Mouse (Mus musculus): ENCODE data around the gene Nfatc2. TPM values are rescaled to one million over a fixed set of nuclear protein-coding genes. Genes with fewer than 3 reads are reported as not detected.

Nfatc2 gene
- polyA plus RNA-seq, 1 experiment from 2014 or later, result 2.5 TPM

- no peaks in the 10 kb centered on the region for H3K9me3 ChIP-seq (replicated peaks)
- H3K36me3 ChIP-seq, result no peaks in the 10 kb centered on the region
- no peak overlapping the region for H3K4me3 ChIP-seq (replicated peaks)
- H3K27me3 ChIP-seq, result peaks cover 6% of the 10 kb centered on the region
- H3K27ac ChIP-seq, result no peak overlapping the region
- no peak overlapping the region for H3K4me2 ChIP-seq
- no peak for ATAC-seq (replicated peaks; ENCODE audit: low FRiP score)
- H3K4me1 ChIP-seq, result peaks cover 22% of the 10 kb centered on the region
- WGBS, result 30% methylated on average over 8 of the region's 8 CpGs
- no peak overlapping the region for H3K9ac ChIP-seq
These were observed 157.3 kb downstream of the Nfatc2 start for GRCm38 (mm10) chr2:168444126-168444525.

DNA sequence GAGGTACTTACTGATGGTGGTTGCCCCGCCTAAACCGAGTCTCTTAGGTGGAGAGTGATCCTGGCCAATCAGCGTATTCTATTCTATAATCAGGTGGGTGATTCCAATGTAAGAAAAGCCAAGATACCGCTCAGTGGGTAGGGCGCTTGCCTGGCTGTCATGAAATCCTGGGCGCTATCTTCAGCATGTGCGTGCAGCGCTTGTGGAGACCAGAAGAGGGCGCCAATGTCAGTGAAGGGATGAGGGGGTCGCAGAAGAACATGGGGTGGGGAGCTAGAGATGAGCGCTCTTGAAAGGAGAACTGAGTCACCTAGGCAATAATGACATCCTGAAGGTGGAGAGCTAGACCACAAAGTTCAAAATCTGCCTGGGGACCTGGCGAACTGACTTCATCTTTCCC lies 160.0 kb downstream of the Nfatc2 start:
- Histone ChIP-seq H3K36me3 (no peaks in the 10 kb centered on the region), H3K4me1 (peaks cover 20% of the 10 kb centered on the region), H3K27ac (no peak overlapping the region), H3K27me3 (peaks cover 6% of the 10 kb centered on the region), H3K4me2 (no peak overlapping the region), H3K4me3 (replicated peaks) (no peak overlapping the region), H3K9ac (no peak overlapping the region), H3K9me3 (replicated peaks) (no peaks in the 10 kb centered on the region)
- no peak for ATAC-seq (replicated peaks; ENCODE audit: low FRiP score)
- WGBS, result 95% methylated on average over 12 of the region's 12 CpGs

DNA sequence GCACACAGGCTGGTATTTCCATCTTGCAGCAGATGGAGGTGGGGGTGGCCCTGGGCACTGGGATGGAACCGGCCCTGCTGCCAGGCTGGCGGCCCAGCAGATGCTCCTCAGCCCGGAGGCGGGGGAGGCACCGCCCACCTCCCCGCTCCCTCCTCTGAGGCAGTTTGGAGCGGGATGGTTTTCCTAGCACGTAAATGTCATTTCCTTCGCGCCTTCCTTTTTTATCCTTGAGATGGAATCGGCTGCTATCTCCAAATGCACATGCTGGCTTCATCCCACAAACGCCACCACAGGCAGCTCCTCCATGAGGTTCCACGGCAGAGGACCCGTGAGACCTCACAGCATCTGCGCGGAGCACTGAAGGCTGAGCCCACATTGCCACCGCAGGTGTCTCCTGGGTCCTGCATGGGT lies 160.5 kb downstream of the Nfatc2 start:
- H3K4me1 ChIP-seq, result peaks cover 20% of the 10 kb centered on the region
- peaks cover 6% of the 10 kb centered on the region for H3K27me3 ChIP-seq
- no peaks in the 10 kb centered on the region for H3K36me3 ChIP-seq
- WGBS, result 75% methylated on average over 17 of the region's 17 CpGs
- H3K9ac ChIP-seq, result no peak overlapping the region
- H3K9me3 ChIP-seq (replicated peaks), result no peaks in the 10 kb centered on the region
- peak; percentile 63 for ATAC-seq (replicated peaks; ENCODE audit: low FRiP score)
- H3K4me2 ChIP-seq, result 0 out of 2 replicates have a peak overlapping the region, but pooled peaks have one; percentile 14
- H3K4me3 ChIP-seq (replicated peaks), result no peak overlapping the region
- peak overlapping the region; percentile 71; the same call in 1 of the 2 replicates for H3K27ac ChIP-seq

DNA sequence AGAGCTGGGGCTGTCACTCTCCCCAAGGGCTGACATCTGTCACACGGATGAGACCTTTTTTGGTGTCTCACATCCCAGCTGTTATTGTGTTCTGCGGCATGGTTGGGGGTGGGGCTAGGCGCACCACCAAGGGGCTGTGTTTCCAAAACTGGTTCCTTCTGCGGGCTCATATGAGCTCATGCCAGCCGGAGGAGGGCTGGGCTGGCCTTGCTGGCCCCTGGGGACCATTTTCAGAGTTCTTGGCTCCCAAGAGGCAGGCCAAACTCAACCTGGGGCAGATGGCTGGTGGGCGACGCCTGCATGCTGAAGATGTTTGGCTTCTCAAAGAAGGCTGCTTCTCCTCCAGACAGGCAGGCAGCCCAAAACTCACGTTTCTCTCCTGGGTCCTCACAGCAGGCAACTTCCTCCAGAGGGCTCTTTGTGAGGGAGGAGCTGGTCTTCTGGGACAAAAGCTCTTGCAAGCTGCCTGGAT lies 162.4 kb downstream of the Nfatc2 start:
- Histone ChIP-seq H3K9ac (no peak overlapping the region), H3K27me3 (no peaks in the 10 kb centered on the region), H3K4me3 (replicated peaks) (no peak overlapping the region), H3K4me2 (no peak overlapping the region), H3K9me3 (replicated peaks) (no peaks in the 10 kb centered on the region), H3K27ac (no peak overlapping the region), H3K36me3 (no peaks in the 10 kb centered on the region), H3K4me1 (peaks cover 19% of the 10 kb centered on the region)
- ATAC-seq (replicated peaks; ENCODE audit: low FRiP score), result no peak
- 54% methylated on average over 8 of the region's 8 CpGs for WGBS

DNA sequence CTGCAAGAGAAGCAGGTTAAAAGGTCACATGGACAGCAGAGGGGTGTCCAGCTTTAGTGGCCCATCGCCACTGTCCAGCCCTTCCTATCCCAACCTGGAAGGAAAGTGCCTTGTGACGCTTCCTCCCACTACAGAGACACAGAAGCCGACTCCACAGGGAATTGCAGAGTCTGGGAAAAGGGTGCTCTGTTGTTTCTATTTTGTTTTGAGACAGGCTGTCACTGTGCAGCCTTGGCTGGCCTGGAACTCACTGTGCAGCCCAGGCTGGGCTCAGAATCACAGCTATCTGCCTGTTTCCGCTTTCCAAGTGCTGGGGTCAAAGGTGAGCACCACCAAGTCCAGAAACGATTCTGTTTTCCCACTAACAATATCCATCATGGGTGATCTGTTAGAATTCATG lies 167.3 kb downstream of the Nfatc2 start:
- Histone ChIP-seq H3K27ac (no peak overlapping the region), H3K9ac (no peak overlapping the region), H3K36me3 (no peaks in the 10 kb centered on the region), H3K4me1 (peaks cover 18% of the 10 kb centered on the region), H3K9me3 (replicated peaks) (0 out of 2 replicates have a peak, but pooled peaks cover 4% of the 10 kb centered on the region), H3K27me3 (no peaks in the 10 kb centered on the region), H3K4me3 (replicated peaks) (no peak overlapping the region), H3K4me2 (no peak overlapping the region)
- WGBS, result 45% methylated on average over 5 of the region's 5 CpGs
- ATAC-seq (replicated peaks; ENCODE audit: low FRiP score), result no peak

DNA sequence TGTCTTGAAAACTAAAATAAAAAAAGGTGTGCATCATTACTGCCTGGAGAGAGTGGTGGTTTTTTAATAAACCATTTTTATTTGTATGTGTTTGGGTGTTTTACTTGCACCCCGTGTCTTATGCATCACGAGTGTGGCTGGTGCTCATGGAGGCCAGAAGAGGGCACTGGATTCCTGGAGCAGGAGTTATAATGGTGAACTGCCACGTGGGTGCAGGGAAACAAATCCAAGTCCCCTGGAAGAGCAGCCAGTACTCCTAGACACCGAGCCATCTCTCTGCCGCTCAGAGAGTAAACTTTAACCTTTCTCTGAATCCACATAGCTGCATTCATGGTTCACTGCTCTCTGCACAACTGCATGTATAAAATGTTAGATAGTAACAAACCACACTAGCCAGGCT lies 168.1 kb downstream of the Nfatc2 start:
- H3K9me3 ChIP-seq (replicated peaks), result 0 out of 2 replicates have a peak, but pooled peaks cover 4% of the 10 kb centered on the region
- no peaks in the 10 kb centered on the region for H3K36me3 ChIP-seq
- ATAC-seq (replicated peaks; ENCODE audit: low FRiP score), result no peak; the same call in 1 of the 2 replicates
- no peak overlapping the region for H3K4me3 ChIP-seq (replicated peaks)
- no peak overlapping the region for H3K27ac ChIP-seq
- no peaks in the 10 kb centered on the region for H3K27me3 ChIP-seq
- H3K9ac ChIP-seq, result no peak overlapping the region
- H3K4me1 ChIP-seq, result peaks cover 10% of the 10 kb centered on the region; the same call in 1 of the 2 replicates
- H3K4me2 ChIP-seq, result no peak overlapping the region
- WGBS, result 56% methylated on average over 5 of the region's 5 CpGs

DNA sequence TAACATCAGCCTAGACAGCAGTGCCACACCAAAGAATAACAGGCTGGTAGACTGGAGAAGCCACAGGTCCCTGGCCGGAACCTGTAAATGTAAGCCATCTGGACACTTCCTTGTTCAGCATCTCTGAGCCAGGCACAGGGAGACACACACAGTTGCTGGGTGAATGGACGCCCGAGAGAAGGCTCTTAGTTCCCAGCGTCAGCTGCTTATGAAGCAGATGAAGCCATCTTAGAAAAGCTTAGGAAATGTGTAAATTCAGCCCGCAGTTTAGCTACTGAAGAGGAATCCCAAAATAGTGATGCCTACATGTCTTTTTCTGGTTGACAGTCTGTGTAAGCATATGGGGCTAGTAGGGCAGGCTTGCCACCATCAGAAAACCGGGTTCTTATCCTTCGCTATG lies 169.1 kb downstream of the Nfatc2 start:
- Histone ChIP-seq H3K9me3 (replicated peaks) (peaks cover 4% of the 10 kb centered on the region; the same call in 1 of the 2 replicates), H3K27me3 (no peaks in the 10 kb centered on the region), H3K4me2 (no peak overlapping the region), H3K27ac (no peak overlapping the region), H3K9ac (no peak overlapping the region), H3K4me3 (replicated peaks) (no peak overlapping the region), H3K36me3 (no peaks in the 10 kb centered on the region), H3K4me1 (peaks cover 10% of the 10 kb centered on the region; the same call in 1 of the 2 replicates)
- ATAC-seq (replicated peaks; ENCODE audit: low FRiP score), result no peak
- WGBS, result 89% methylated on average over 7 of the region's 7 CpGs

DNA sequence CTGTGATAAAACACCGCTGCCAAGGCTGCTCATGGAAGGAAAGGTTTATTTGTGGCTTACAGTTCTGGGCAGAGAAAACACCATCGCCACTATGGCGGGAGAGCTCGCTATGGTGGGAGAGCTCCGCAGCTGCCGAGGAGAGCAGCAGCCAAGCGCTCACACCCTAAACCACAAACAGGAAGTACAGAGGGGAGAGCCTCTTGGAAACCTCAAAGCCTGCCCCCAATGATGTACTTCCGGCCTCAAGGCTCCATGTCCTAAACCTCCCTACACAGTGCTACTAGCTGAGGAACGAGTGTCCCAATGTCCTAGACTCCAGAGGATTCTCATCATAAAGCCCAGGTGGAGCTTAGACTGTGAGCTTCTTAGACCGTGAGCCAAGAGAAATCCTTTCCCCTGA lies 171.9 kb downstream of the Nfatc2 start:
- no peak for ATAC-seq (replicated peaks; ENCODE audit: low FRiP score)
- H3K27me3 ChIP-seq, result no peaks in the 10 kb centered on the region
- 92% methylated on average over 10 of the region's 10 CpGs for WGBS

GRCm38 (mm10) chr2:168428375-168428901 lies 173.0 kb downstream of the Nfatc2 start:
- Histone ChIP-seq H3K27me3 (no peaks in the 10 kb centered on the region), H3K36me3 (no peaks in the 10 kb centered on the region), H3K9ac (no peak overlapping the region), H3K9me3 (replicated peaks) (peaks cover 4% of the 10 kb centered on the region; the same call in 1 of the 2 replicates), H3K27ac (no peak overlapping the region), H3K4me3 (replicated peaks) (no peak overlapping the region), H3K4me2 (no peak overlapping the region), H3K4me1 (peaks cover 20% of the 10 kb centered on the region)
- no peak for ATAC-seq (replicated peaks; ENCODE audit: low FRiP score)
- WGBS, result 89% methylated on average over 5 of the region's 5 CpGs

More for the DNA sequence above, 171.9 kb downstream of the Nfatc2 start:
- Histone ChIP-seq H3K36me3 (no peaks in the 10 kb centered on the region), H3K4me1 (peaks cover 18% of the 10 kb centered on the region), H3K27ac (no peak overlapping the region), H3K4me3 (replicated peaks) (no peak overlapping the region), H3K9me3 (replicated peaks) (peaks cover 4% of the 10 kb centered on the region; the same call in 1 of the 2 replicates), H3K4me2 (no peak overlapping the region), H3K9ac (no peak overlapping the region)

Small RNA genes lying within 50 kb of the gene (microRNA-seq; reads per million reads assigned to microRNA genes)
- not detected for gene Mir7004

Other genes with a start within 250 kb of the Nfatc2 start
- 10.2 and 10.7 TPM in 2 replicates for gene Atp9a, start 140.8 kb upstream of the Nfatc2 start, polyA plus RNA-seq (2015; fragmentation: Nextera tagmentation; extraction: Ambion mirVana)
- gene Sall4, start 166.3 kb upstream of the Nfatc2 start, polyA plus RNA-seq (2015; fragmentation: Nextera tagmentation; extraction: Ambion mirVana), result 0.09 and 0.35 TPM in 2 replicates